Mouse (Mus musculus): Measurements from ENCODE around the gene Laptm4a.

GRCm38 (mm10) chr12:8927652-8928051 is 6.2 kb downstream of the Laptm4a start:
- no peak for TF ChIP-seq CHD2 (IDR thresholded peaks at IDR 0.05; ENCODE audit: low read depth, low read length)
- no peak for TF ChIP-seq HCFC1 (IDR thresholded peaks at IDR 0.05; ENCODE audit: borderline replicate concordance, insufficient read depth, low read length)
- TF ChIP-seq ZC3H11A (IDR thresholded peaks at IDR 0.05; ENCODE audit: borderline replicate concordance, low read depth, low read length), result no peak
